Mouse (Mus musculus) heart, adult 18-20 months (tissue): ENCODE measurements at regions not wholly inside any gene's neighbourhood (a gene's known extent, or its start where the extent isn't known, plus 50 kb on each side); places are given as distances from the start of the nearest gene placed in this dataset.
"Not testable (repeated sequence)": the region's sequence is repeated elsewhere in the genome, so short reads cannot be mapped to it uniquely, and the experiment has no call there.

ENCODE experiments used
- DNase-seq, 2 experiments: peaks; one replicate each; pipeline ENCODE4 v3.0.0; 2021 to 2022; ENCODE audit warnings: mixed read lengths in 1 of 2

GRCm38 (mm10) chr12:114909799-114910198 lies 1137.7 kb upstream of the Zfp386 start:
- DNase-seq, result not testable (repeated sequence)

GRCm38 (mm10) chr12:114914406-114914805 lies 1133.1 kb upstream of the Zfp386 start:
- not testable (repeated sequence) for DNase-seq

DNA sequence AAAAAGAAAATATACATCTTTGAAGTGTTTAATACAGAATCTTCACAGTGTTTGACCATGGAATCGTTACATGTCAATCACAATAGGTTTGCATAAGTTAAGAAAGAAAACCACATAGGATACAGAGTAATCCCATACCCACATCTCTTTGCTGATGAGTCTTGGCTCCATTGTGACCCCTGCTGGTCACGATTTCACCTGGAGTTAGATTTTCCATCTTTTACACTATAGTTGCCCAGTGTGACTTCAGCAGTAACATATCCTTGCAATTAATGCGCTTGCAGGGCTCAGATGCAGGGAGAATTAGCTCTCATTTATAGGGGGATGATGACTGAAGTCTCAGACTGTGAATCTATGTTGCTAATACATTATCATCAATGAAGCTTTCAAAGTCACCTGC lies 1119.8 kb upstream of the Zfp386 start:
- no peak for DNase-seq

DNA sequence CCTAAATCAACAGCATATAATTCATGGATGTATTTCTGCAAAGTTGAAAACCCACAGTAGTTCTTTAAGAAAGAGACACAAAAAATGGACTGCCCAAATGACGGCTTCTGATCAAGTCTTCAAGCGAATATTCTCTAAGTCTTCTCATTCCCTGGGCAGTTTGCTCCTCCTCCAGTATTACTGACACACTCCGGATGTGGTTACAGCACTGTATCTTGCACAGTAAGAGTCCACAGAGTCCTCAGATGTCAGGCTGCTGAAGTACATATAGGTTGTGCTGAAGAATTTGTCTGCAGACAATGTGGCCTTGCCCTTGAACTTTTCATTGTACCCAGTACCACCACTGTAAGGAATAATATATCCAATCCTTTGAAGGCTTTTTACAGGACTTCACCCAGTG lies 1115.4 kb upstream of the Zfp386 start:
- no peak for DNase-seq

DNA sequence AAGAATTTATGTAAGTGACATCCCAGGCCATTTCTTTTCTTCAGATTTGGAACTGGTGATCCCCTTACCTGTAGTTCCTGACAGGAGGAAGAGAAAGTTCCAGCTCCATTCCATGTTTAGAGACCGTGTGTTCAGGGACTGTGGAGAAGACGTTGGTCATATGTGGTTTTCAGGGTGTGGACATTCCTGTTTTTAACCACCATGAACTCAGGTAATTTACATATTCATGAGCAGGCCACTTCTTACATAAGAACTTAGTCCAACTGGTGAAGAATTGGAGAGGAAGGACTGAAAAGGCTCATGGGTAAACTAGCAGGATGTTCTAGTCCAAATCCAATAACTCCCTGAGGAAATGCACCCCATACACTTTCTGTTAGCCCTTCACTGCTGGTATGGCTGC lies 1114.9 kb upstream of the Zfp386 start:
- no peak for DNase-seq

DNA sequence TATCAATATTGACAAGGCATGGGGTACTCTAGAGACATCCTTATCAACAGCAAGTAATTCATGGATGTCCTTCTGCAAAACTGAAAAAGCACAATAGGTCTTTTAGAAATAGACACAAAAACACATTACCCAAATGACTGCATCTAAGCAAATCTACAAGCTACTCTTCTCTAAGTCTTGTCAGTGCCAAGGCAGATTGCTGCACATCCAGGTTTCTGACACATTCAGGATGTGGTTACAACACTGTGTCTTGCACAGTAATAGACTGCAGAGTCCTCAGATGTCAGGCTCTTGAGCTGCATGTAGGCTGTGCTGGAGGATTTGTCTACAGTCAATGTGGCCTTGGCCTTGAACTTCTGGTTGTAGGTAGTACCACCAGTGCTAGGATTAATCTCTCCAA lies 1110.7 kb upstream of the Zfp386 start:
- DNase-seq, result not testable (repeated sequence)

GRCm38 (mm10) chr12:114939576-114939975 lies 1107.9 kb upstream of the Zfp386 start:
- no peak for DNase-seq

GRCm38 (mm10) chr12:114962105-114962504 lies 1085.4 kb upstream of the Zfp386 start:
- DNase-seq, result no peak

DNA sequence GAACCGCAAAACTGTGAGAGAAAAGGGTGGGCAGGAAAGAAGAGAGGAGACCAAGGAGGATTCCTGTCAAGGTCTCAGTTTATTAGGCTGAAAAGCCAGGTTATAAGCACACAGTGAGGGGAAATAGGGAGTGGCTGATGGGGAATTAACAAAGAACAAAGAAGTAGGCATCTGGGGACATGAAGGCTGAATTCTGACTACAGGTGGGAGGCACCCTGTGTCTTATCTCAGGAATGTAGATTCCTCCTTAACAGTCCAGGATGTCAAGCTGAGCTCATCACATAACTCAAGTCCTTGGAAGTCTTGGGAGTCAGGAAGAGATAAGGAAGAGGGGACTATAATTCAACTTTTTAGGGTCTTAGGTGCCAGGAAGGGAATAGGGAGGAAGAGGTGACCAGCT lies 1083.3 kb upstream of the Zfp386 start:
- not testable (repeated sequence) for DNase-seq

- DNase-seq, result no peak
Measured at GRCm38 (mm10) chr12:114981476-114982136, 1065.9 kb upstream of the Zfp386 start.

GRCm38 (mm10) chr12:114990916-114991315 lies 1056.6 kb upstream of the Zfp386 start:
- peak in 1 of 2 experiments; percentile 8 for DNase-seq

- DNase-seq, result no peak
Measured at GRCm38 (mm10) chr12:114996817-114997216, 1050.7 kb upstream of the Zfp386 start.

DNA sequence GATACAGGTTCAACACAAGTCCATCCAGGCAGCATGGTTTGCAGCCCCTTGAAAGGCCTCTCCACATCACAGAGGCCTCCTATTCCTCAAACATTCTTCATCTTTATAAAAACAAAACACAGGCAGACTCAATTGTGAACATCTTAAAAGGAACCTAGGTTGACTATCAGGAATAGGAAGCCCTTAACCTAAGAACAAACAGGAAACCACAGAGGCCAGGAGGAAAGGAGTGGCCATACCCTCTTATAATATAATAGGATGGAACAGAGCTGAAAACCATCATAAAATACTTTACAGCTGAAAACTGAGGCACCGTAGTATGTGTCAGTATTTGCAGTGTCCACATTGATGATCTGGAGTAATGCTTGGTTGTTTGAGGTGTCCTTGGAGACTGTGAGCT lies 1044.4 kb upstream of the Zfp386 start:
- no peak for DNase-seq

GRCm38 (mm10) chr12:115008434-115008833 lies 1039.1 kb upstream of the Zfp386 start:
- DNase-seq, result no peak

DNA sequence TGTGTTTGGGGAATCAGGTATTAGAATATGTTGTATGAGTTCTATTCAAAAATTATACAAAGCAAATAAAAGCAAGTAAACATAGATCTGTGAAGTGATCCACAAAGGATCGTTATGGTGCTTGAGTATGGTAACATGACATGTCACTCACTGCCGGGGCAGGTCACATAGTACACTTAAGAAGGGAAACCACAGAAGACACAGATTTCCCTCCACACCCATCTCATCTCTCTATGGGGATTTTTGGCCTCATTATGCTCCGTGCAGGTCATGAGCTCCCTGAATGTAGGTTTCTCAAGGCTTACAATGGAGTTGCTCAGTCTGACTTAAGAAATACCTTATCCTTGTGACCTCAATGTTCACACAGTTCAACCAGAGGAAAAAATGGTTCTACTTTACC lies 1034.8 kb upstream of the Zfp386 start:
- DNase-seq, result no peak

DNA sequence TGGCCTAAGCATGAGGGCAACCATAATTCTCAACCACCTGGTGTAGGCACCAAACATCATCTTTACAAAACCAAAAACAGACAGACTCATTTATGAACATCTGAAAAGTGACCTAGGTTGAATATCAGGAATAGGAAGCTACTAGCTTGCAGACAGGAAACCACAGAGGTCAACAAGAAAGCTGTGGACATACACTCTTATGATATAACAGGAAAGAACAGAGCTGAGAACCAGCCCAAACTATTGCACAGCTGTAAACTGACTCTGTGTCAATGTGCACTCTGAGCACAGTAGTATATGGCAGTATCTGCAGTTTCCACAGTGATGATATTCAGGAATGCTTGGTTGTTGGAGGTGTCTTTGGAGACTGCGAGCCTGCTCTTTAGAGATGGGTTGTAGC lies 1023.8 kb upstream of the Zfp386 start:
- no peak for DNase-seq

DNA sequence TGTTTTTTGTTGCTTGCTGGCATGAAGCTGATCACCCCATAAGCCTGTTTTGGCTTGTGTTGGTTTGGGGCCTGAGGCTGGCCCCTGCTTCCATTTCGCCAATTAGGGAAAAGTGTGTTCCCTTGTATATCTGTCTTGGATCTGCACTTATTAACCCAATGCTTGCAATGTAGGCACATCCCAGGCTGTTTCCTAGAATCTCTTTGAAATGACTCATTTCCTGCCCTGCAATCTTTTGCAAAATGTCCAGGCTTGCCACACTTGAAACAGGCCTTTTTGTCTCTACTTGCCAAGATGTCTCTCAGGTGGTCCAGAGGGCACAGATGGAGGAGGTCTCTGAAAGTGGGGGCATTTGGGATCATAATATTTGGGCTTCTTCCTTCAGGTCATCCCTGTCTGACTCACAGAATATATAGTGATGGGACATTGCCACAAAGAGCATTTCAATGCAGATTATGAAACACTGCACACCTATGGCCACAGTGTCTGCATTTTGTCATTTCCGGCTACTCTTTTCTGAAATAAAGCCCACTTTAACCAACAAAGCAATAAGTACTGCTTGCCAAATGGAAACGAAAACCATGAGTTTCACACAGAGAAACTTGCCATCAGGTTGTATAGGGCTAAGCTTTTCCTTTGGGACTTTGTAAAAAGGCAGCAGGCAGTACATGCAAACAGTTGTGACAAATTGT lies 1012.9 kb upstream of the Zfp386 start:
- no peak for DNase-seq

DNA sequence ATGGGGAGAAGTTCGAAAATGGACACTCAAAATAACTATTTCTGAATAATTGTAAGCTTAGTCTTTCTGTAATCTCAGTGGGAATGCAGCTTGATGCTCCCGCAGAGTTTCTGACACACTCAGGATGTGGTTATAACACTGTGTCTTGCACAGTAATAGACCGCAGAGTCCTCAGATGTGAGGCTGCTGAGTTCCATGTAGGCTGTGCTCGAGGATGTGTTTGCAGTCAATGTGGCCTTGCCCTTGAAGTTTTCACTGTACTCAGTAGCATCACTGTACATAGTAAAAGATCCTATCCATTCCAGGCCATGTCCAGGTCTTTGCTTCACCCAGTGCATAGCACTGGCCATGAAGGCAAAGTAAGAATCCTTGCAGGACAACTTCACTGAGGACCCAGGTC lies 992.4 kb upstream of the Zfp386 start:
- DNase-seq, result no peak

GRCm38 (mm10) chr12:115059954-115060353 lies 987.6 kb upstream of the Zfp386 start:
- not testable (repeated sequence) for DNase-seq

- DNase-seq, result no peak
Measured at GRCm38 (mm10) chr12:115067251-115067650, 980.3 kb upstream of the Zfp386 start.

- DNase-seq, result not testable (repeated sequence)
Measured at GRCm38 (mm10) chr12:115091460-115091859, 956.1 kb upstream of the Zfp386 start.

GRCm38 (mm10) chr12:115109742-115110141 lies 937.8 kb upstream of the Zfp386 start:
- DNase-seq, result no peak

DNA sequence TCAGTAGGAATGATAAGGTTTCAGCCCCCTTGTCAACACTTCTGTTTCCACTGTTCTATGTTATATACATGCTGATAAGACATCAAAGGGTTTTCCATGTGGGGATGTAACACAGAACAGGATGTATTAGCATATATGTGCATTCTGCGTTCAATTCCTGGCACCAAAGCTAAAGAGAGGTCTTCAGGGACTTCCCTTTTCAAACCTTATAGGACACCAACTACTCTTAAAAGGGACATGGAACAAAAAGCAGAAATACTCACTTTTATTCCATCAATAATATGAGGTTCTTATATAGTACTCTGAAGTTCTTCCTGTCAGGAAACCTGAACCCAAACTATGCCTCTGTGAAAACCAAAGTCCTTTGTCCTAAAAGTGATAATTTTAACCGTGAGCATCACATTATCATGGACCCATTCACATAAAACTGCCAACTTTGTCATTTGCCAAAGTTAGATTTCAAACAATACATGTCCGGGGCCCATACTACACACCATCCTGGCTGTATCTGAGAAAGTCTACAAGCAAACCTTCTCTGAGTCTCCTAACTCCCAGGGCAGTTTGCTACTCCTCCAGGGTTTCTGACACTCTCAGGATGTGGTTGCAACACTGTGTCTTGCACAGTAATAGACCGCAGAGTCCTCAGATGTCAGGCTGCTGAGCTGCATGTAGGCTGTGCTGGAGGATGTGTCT lies 928.2 kb upstream of the Zfp386 start:
- DNase-seq, result not testable (repeated sequence)
